Mouse (Mus musculus): ENCODE data around the gene Tnfrsf4.

- TF ChIP-seq GATA1 (IDR thresholded peaks at IDR 0.05; ENCODE audit: borderline replicate concordance, low read length): no peak
- no peak for TF ChIP-seq FLI1 (IDR thresholded peaks at IDR 0.05; ENCODE audit: low read length)
Measured at GRCm38 (mm10) chr4:156049779-156050178, 36.1 kb downstream of the Tnfrsf4 start.

Data from megakaryocyte, embryonic 14.5 days (primary cell).